Mouse (Mus musculus) liver, embryonic 13.5 days (tissue): ENCODE data around the gene Ces3a. TPM values are rescaled to one million over a fixed set of nuclear protein-coding genes. Genes with fewer than 3 reads are reported as not detected.

Experiments used
- ATAC-seq: fragments of 200-750 bp; cut with Nextera tagmentation; 2 replicates; pipeline ENCODE4 v1.8.0; 2017; ENCODE audit warnings: low read depth, mild to moderate bottlenecking, moderate number of reproducible peaks, moderate library complexity
- DNase-seq: peaks from one replicate; pipeline ENCODE4 v3.0.0; 2022
- H3K27ac ChIP-seq: fragments of 300-500 bp; sonication (generic); 2 replicates; pipeline ENCODE4 v1.5.1; 2015; ENCODE audit warnings: moderate library complexity, mild to moderate bottlenecking, inconsistent platforms
- H3K27me3 ChIP-seq: fragments of 300-500 bp; sonication (generic); 2 replicates; pipeline ENCODE4 v1.6.1; 2015; ENCODE audit warnings: mild to moderate bottlenecking, inconsistent platforms
- H3K36me3 ChIP-seq: fragments of 300-500 bp; sonication (generic); 2 replicates; pipeline ENCODE4 v1.6.1; 2015; ENCODE audit warnings: mild to moderate bottlenecking, inconsistent platforms
- H3K4me1 ChIP-seq: fragments of 300-500 bp; sonication (generic); replicated peaks from 2 replicates; pipeline ENCODE4 v1.6.1; 2015; ENCODE audit warnings: inconsistent platforms
- H3K4me2 ChIP-seq: fragments of 300-500 bp; sonication (generic); 2 replicates; pipeline ENCODE4 v1.6.1; 2015; ENCODE audit warnings: inconsistent platforms, mild to moderate bottlenecking, moderate library complexity
- H3K4me3 ChIP-seq: fragments of 300-500 bp; sonication (generic); replicated peaks from 2 replicates; pipeline ENCODE4 v1.5.1; 2015; ENCODE audit warnings: mild to moderate bottlenecking, inconsistent platforms
- H3K9ac ChIP-seq: fragments of 300-500 bp; sonication (generic); 2 replicates; pipeline ENCODE4 v1.6.1; 2015; ENCODE audit warnings: mild to moderate bottlenecking, inconsistent platforms
- H3K9me3 ChIP-seq: fragments of 300-500 bp; sonication (generic); replicated peaks from 2 replicates; pipeline ENCODE4 v1.6.1; 2016; ENCODE audit warnings: inconsistent platforms
- WGBS: fragments of 180-500 bp; shearing (Covaris S2); methylation state at CpG from one replicate; pipeline ENCODE4 v1.1.7; 2015; ENCODE audit not compliant: insufficient replicate concordance; 5-methylcytosine and 5-hydroxymethylcytosine counted together
- polyA plus RNA-seq: library from polyadenylated mRNA; unstranded; fragments of >200 nt; fragmentation: Nextera tagmentation; extraction: Ambion mirVana; gene quantifications from 2 replicates; pipeline ENCODE4 v1.2.1, GENCODE M21; 2015

The Ces3a gene
- polyA plus RNA-seq = 0.09 and 0.24 TPM in 2 replicates

DNA sequence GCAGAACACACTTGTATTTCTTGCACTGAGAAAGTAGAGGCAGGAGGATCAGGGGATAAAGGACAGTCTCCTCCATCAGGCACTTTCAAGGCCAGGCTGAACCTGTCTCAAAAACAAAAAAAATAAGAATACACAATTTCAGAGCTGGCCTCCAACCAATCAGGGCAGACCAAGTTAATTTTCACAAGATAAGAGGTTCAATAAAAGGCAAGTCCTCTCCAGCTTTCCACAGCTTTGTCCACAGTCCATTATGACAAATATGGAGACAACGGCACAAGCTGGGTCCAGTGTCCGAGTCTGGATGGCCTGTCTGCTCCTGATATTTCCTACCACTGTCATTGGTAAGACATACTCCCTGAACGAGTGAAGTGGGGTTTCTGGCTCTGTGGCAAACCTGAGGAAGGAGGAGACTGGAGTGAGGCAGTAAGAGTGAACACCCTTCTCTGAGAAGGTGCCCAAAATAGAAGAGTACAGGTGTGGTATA is at the start of gene Ces3a:
Gene Ces3a, plus strand, starts transcription at position 231 of the 484 bp plus-strand sequence.
- no peaks in the 10 kb centered on the region for H3K9me3 ChIP-seq
- H3K9ac ChIP-seq = no peak within 1 kb of the TSS
- H3K4me2 ChIP-seq = no peak within 1 kb of the TSS
- no peak within 1 kb of the TSS for H3K27ac ChIP-seq
- no peak within 1 kb of the TSS for H3K4me3 ChIP-seq
- 51% methylated on average over 3 of the region's 3 CpGs for WGBS
- H3K27me3 ChIP-seq = no peaks in the 10 kb centered on the region
- DNase-seq (no peak), ATAC-seq (no peak)
- H3K4me1 ChIP-seq = no peaks in the 10 kb centered on the region
- no peaks in the 10 kb centered on the region for H3K36me3 ChIP-seq

DNA sequence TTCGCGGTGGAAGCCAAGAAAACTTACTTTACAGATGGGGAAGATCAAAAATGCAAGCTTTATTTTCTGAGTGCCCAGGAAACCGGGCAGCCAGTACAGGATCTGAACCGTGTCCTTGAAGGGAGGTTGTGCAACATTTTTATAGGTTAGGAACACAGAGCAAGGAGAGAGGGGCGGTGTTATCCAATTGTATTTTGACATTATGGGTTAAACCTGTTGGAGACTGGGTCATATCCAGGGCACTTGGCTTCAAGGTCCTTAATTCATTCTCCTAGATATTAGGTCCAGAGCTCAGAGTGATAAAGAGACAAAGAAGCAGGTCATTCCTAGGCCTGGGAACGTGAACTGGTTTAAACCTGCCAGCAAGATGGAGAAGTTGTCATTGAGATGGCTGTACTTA is 49.2 kb upstream of the Ces3a start:
- no peaks in the 10 kb centered on the region for H3K4me1 ChIP-seq
- no peak overlapping the region for H3K27ac ChIP-seq
- WGBS = 64% methylated on average over 6 of the region's 6 CpGs
- DNase-seq (no peak), ATAC-seq (no peak)
- H3K9me3 ChIP-seq = no peaks in the 10 kb centered on the region
- H3K27me3 ChIP-seq = no peaks in the 10 kb centered on the region
- no peaks in the 10 kb centered on the region for H3K36me3 ChIP-seq
- no peak overlapping the region for H3K4me2 ChIP-seq
- no peak overlapping the region for H3K9ac ChIP-seq
- no peak overlapping the region for H3K4me3 ChIP-seq

DNA sequence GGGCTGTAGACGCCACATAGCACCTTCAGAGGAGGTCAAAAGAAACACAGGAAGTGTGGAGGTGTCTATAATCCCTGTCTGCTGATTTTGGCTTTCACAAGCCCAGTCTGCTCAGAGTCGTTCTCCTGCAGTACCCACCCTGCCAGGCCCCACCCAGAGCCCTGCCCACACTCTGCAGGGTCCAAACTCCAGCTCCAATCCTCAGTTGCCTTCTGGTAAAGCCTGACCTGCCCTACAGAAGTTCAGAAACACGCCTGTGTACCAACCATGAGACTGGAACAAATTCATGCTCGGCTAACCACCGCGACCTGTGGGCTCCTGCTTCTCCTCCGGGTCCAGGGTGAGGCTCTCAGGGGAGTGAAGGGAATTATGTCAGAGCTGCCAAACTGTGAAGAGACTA is 47.8 kb upstream of the Ces3a start, which contains the start of gene Ces2h:
Gene Ces2h, plus strand, starts transcription at position 268 of the 400 bp plus-strand sequence.
- Histone ChIP-seq H3K27me3 (no peaks in the 10 kb centered on the region), H3K4me1 (no peaks in the 10 kb centered on the region), H3K4me3 (no peak within 1 kb of the TSS), H3K36me3 (no peaks in the 10 kb centered on the region), H3K9me3 (no peaks in the 10 kb centered on the region), H3K9ac (no peak within 1 kb of the TSS), H3K27ac (no peak within 1 kb of the TSS), H3K4me2 (no peak within 1 kb of the TSS)
- DNase-seq (no peak), ATAC-seq (no peak)
- 67% methylated on average over 7 of the region's 7 CpGs for WGBS

DNA sequence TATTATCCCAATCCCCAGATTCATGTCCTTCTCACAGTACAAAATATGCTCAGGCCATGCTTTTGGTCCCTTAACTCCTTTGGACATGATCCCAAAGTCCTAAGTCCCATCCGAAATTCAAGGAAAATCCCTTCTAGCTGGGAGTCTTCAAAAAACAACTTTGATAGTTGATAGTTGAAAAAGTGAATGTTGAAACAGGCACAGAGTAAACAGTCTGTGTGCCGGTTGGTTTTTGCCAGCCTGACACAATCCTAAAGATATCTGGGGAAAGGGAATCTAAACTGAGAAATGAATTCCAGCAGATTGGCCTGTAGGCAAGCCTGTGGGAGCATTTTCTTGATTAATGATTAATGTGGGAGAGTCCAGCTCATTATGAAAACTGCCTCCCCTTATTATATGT is 38.4 kb upstream of the Ces3a start:
- no peaks in the 10 kb centered on the region for H3K36me3 ChIP-seq
- H3K4me2 ChIP-seq = no peak overlapping the region
- H3K9me3 ChIP-seq = peaks cover 9% of the 10 kb centered on the region; the same call in 1 of the 2 replicates
- no peak overlapping the region for H3K9ac ChIP-seq
- ATAC-seq (no peak), DNase-seq (no peak)
- H3K27ac ChIP-seq = no peak overlapping the region
- H3K27me3 ChIP-seq = no peaks in the 10 kb centered on the region
- no peak overlapping the region for H3K4me3 ChIP-seq
- 57% methylated on average over 2 of the region's 2 CpGs for WGBS
- H3K4me1 ChIP-seq = no peaks in the 10 kb centered on the region

DNA sequence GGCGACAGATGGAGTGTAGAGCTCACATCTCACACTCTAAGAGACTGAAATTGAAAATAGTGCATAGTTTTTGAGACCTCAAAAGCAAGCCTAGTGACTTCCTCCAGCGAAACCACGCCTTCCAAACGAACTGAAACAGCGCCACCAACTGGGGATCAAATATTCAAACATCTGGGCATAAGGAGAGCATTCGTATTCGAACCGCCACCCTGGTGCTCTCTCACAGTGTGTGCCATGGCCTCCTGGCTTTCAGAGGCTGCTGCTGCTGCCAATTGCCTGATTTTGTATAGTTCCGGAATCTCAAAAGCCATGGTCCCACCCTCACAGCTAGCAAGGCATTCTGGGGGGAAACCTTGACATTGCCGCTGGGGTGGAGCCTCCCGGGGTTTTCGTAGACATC is 37.3 kb upstream of the Ces3a start:
- peaks cover 9% of the 10 kb centered on the region; the same call in 1 of the 2 replicates for H3K9me3 ChIP-seq
- WGBS = 65% methylated on average over 12 of the region's 12 CpGs
- no peak for ATAC-seq

DNA sequence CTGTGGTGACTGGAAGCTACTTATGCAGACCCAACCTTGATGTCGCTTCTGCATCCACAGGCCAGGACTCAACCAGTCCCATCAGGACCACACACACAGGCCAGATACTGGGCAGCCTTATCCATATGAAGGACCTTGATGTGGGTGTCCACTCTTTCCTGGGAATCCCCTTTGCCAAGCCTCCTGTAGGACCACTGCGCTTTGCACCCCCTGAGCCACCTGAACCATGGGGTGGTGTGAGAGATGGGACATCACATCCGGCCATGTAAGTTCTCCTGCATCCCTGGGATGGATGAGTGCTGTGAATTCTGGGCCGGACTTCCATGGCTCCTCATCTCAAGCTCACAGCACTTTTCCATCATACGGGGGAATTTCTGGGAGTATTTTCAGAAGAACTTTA is 34.0 kb upstream of the Ces3a start:
- no peak overlapping the region for H3K9ac ChIP-seq
- H3K27ac ChIP-seq = no peak overlapping the region
- WGBS = 75% methylated on average over 5 of the region's 5 CpGs
- H3K27me3 ChIP-seq = no peaks in the 10 kb centered on the region
- H3K4me2 ChIP-seq = no peak overlapping the region
- DNase-seq (no peak), ATAC-seq (no peak)
- no peaks in the 10 kb centered on the region for H3K36me3 ChIP-seq
- H3K4me1 ChIP-seq = no peaks in the 10 kb centered on the region
- H3K4me3 ChIP-seq = no peak overlapping the region
- peaks cover 4% of the 10 kb centered on the region; the same call in 1 of the 2 replicates for H3K9me3 ChIP-seq

More for the DNA sequence above, 37.3 kb upstream of the Ces3a start:
- H3K27me3 ChIP-seq = no peaks in the 10 kb centered on the region
- no peak overlapping the region for H3K9ac ChIP-seq
- no peak overlapping the region for H3K27ac ChIP-seq
- no peaks in the 10 kb centered on the region for H3K36me3 ChIP-seq
- no peak overlapping the region for H3K4me3 ChIP-seq
- DNase-seq = no peak
- no peak overlapping the region for H3K4me2 ChIP-seq
- H3K4me1 ChIP-seq = no peaks in the 10 kb centered on the region

DNA sequence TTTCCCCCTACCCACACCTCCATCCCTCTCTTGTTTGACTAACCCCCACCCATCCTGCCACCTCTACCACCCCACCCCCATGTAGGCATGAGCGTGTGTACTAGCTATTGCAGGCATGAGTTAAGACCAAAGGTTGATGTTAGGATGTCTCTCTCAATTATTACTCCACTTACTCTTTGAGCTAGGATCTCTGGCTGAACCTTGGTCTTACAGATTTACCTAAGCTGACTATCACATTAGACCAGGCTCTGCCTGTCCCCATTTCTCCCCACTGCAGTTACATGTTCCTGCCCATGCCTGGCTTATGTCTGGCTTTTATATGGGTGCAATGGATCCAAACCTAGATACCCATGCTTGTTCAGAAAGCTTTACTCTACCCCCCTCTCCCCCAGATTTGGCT is 26.4 kb upstream of the Ces3a start:
- Histone ChIP-seq H3K4me1 (no peaks in the 10 kb centered on the region), H3K36me3 (no peaks in the 10 kb centered on the region), H3K9ac (no peak overlapping the region), H3K4me2 (no peak overlapping the region), H3K27me3 (no peaks in the 10 kb centered on the region), H3K27ac (no peak overlapping the region), H3K9me3 (no peaks in the 10 kb centered on the region), H3K4me3 (no peak overlapping the region)
- no peak for DNase-seq
- WGBS = 42% methylated on average over 1 of the region's 1 CpGs
- 0 out of 2 replicates have a peak, but pooled peaks have one; percentile 26 for ATAC-seq

DNA sequence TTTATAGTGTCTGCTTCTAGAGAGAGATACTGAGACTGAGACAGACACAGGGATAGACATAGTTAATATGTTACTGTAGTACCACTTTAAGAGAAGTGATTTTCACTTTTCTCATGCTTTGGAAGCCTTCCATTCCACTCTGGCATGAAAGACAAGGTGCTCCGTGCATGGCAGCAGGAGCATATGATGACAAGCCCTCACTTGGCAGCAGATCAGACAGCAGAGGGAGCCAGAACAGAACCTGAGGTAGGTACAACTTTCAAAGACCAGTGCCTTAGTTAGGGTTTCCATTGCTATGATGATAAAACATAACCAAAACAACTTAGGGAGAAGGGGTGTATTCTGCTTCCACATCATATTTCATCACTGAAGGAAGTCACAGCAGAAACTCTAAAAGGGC is 25.3 kb upstream of the Ces3a start:
- Histone ChIP-seq H3K4me2 (no peak overlapping the region), H3K4me3 (no peak overlapping the region), H3K27me3 (no peaks in the 10 kb centered on the region), H3K27ac (no peak overlapping the region), H3K9me3 (no peaks in the 10 kb centered on the region), H3K4me1 (no peaks in the 10 kb centered on the region), H3K36me3 (no peaks in the 10 kb centered on the region), H3K9ac (no peak overlapping the region)
- DNase-seq (no peak), ATAC-seq (no peak)
- 54% methylated on average over 1 of the region's 1 CpGs for WGBS

DNA sequence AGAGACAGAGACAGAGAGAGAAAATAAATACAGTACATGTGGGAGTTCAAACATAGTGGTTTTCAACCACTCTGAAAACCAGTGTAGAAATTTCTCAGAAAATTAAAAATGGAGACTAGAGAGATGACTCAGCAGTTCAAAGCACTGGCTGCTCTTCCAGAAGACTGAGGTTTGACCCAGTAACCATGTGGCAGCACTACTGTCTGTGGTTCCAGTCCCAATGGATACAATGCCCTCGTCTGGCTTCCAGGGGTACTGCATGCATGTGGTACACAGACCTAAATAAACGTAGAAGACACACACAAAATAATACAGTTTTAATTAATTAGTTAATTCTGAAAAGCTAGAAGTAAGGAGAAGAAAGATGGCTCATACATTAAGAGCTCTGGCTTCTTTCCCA is 23.4 kb upstream of the Ces3a start:
- DNase-seq (peak; percentile 13), ATAC-seq (no peak)
- H3K9me3 ChIP-seq = no peaks in the 10 kb centered on the region
- no peaks in the 10 kb centered on the region for H3K27me3 ChIP-seq
- WGBS = 42% methylated on average over 2 of the region's 2 CpGs
- no peaks in the 10 kb centered on the region for H3K4me1 ChIP-seq
- no peak overlapping the region for H3K27ac ChIP-seq
- H3K4me3 ChIP-seq = no peak overlapping the region
- no peak overlapping the region for H3K9ac ChIP-seq
- no peak overlapping the region for H3K4me2 ChIP-seq
- no peaks in the 10 kb centered on the region for H3K36me3 ChIP-seq

DNA sequence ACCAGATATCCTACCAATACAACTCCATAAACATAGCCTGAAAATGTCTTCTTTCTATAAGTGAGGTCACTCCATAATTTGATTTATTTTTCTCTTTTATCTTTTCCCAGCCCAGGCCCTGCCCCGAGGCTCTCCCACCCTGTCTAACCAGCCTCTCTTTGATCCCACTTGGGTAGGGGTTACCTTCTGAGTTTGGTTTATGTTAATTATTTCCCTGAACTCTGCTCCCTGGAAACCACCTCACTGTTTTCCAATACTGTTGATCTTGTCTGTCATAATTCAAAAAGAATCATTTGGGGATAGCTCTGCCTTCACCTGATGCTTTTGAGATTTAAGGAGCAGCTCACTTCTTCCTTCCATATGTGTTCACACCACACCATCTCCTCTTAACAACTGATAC is 4.9 kb upstream of the Ces3a start:
- Histone ChIP-seq H3K27ac (no peak overlapping the region), H3K4me3 (no peak overlapping the region), H3K4me2 (no peak overlapping the region), H3K9me3 (no peaks in the 10 kb centered on the region), H3K4me1 (no peaks in the 10 kb centered on the region), H3K9ac (no peak overlapping the region), H3K36me3 (no peaks in the 10 kb centered on the region), H3K27me3 (no peaks in the 10 kb centered on the region)
- ATAC-seq (no peak), DNase-seq (no peak)
- 22% methylated on average over 1 of the region's 1 CpGs for WGBS

DNA sequence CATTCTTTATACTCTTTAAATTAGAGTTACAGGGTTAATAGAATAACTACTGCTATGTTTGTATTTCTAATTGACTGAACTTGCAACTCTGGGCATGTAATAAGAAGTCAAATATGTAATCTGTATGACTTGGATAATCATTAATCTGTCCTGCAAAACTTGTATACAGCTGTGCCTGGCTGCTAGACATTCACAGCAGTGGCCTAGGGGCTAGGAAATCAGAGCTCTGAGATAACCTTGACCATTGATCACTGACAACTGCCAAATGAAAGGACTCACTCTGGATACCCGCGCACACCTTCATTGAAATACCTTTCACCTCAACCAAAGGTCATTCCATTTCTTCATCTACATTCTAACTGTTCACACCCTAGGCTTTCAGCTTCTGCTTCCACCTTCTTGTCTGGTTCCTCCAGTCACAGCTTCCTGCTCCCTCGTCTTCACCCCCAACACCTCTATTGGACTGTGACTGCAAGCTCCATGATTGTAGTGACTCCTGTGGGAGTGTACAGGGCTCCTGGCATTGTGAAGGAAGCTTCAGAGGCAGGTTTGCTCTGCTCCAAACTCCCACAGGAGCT is 2.5 kb upstream of the Ces3a start:
- no peak overlapping the region for H3K4me3 ChIP-seq
- ATAC-seq (peak; percentile 31; the same call in 1 of the 2 replicates), DNase-seq (no peak)
- H3K4me2 ChIP-seq = no peak overlapping the region
- no peaks in the 10 kb centered on the region for H3K27me3 ChIP-seq
- H3K9me3 ChIP-seq = no peaks in the 10 kb centered on the region
- H3K9ac ChIP-seq = no peak overlapping the region
- H3K4me1 ChIP-seq = no peaks in the 10 kb centered on the region
- peak overlapping the region; percentile 43; the same call in 1 of the 2 replicates for H3K27ac ChIP-seq
- H3K36me3 ChIP-seq = no peaks in the 10 kb centered on the region
- 55% methylated on average over 3 of the region's 3 CpGs for WGBS

DNA sequence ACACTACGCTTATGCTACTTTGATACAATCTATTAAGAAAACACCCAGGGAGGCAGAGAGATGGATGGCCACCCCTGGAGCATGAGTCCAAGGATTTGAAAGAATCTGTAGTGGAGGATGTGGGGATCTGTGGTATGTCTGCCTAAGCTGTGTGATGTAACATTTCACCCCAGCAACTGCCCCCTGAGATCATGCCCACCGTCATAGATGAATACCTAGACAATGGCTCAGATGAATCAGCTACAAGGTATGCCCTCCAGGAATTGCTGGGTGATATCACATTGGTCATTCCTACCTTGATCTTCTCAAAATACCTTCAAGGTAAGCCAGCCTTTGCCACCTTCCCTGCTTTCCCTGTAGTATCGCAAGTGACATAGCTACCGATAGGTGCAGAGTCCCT is 7.8 kb downstream of the Ces3a start:
- no peak overlapping the region for H3K4me3 ChIP-seq
- 73% methylated on average over 4 of the region's 4 CpGs for WGBS
- no peaks in the 10 kb centered on the region for H3K36me3 ChIP-seq
- H3K27me3 ChIP-seq = no peaks in the 10 kb centered on the region
- DNase-seq (no peak), ATAC-seq (no peak)
- H3K4me1 ChIP-seq = no peaks in the 10 kb centered on the region
- no peaks in the 10 kb centered on the region for H3K9me3 ChIP-seq
- no peak overlapping the region for H3K27ac ChIP-seq
- H3K9ac ChIP-seq = no peak overlapping the region
- H3K4me2 ChIP-seq = no peak overlapping the region
